Mouse (Mus musculus) liver, embryonic 18 days (tissue): ENCODE results near the gene Gm21891. TPM values are rescaled to one million over a fixed set of nuclear protein-coding genes. Genes with fewer than 3 reads are reported as not detected.

Experiments used
- polyA plus RNA-seq: library from polyadenylated mRNA; depleted of rRNA; stranded (reverse); fragments of >200 nt; gene quantifications from 2 replicates; pipeline ENCODE4 v1.2.3, GENCODE M21; 2012; rRNA removed

Gm21891 gene
- not detected in 2 replicates for polyA plus RNA-seq

DNA sequence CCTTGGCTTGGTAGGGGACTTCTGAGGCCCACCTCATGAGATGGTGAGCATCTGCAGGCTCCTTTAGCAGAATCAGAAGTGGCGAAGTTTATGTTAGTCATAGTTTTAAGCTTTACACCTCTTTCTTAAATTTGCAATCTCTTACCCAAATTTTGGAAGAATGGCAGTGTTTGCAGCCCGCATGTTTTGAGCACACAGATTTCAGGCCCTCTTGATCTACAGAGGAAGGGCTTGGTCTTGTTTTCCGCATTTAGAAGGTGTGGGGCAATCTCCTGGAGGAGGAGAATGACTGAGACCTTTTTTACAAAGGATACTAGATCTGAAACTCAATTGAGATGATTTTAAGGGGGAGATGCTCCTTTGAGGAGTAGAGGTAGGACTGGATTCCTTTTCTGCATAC lies at the start of gene Gm21891:
Gm21891 (minus strand) TSS at position 101 of the 400 bp plus-strand sequence.

DNA sequence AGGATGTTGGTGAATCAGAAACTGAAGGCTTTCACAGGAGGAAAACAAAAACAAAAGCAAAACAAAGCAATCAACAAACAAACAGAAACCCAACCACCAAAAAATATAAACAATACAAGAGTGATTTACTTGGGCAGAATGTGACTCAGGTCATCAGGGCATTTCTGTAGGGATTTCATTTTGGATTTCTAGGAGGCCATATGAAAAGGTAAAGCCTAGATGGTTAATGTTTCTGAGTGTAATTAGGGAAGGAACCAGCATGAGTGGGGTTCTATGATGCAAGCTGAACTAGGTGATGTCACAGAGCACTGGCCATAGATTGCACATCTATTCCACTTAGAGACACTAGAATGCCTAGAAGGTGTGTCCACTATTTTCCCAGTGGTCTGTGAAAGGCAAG lies 28.4 kb upstream of the Gm21891 start, which contains the start of gene Gm21425:
Gm21425 (plus strand) TSS at position 301 of the 400 bp plus-strand sequence.

Other genes with a start within 250 kb of the Gm21891 start
- gene Gm20807, start 90.6 kb downstream of the Gm21891 start, polyA plus RNA-seq, result not detected in 2 replicates
- gene Gm21425, start 28.5 kb upstream of the Gm21891 start, polyA plus RNA-seq, result not detected in 2 replicates
- gene Gm21828, start 90.4 kb upstream of the Gm21891 start, polyA plus RNA-seq, result not detected in 2 replicates
- not detected in 2 replicates for gene Gm21440, start 118.9 kb upstream of the Gm21891 start, polyA plus RNA-seq
- gene Gm21454, start 119.0 kb upstream of the Gm21891 start, polyA plus RNA-seq, result not detected in 2 replicates
- gene Gm21725, start 215.6 kb upstream of the Gm21891 start, polyA plus RNA-seq, result not detected in 2 replicates